Mouse (Mus musculus) left cerebral cortex, adult 11 months (tissue): ENCODE data around the gene Rfxank.

Experiments used
- DNase-seq: peaks from one replicate; pipeline ENCODE4 v3.0.0; 2022; ENCODE audit warnings: low spot score

Gene Rfxank

GRCm38 (mm10) chr8:70139026-70139857 is at the start of gene Rfxank, which contains the start of the genes Borcs8 and Mef2b:
TSS of gene Rfxank (minus strand) at chr8:70139154.
TSS of gene Borcs8 (plus strand) at chr8:70139499.
TSS of gene Mef2b (plus strand) at chr8:70139711.
- DNase-seq, result peak; percentile 97

- no peak for DNase-seq
Measured at GRCm38 (mm10) chr8:70188707-70189106, 49.8 kb upstream of the Rfxank start.

GRCm38 (mm10) chr8:70183194-70183593 is 44.2 kb upstream of the Rfxank start:
- no peak for DNase-seq

DNA sequence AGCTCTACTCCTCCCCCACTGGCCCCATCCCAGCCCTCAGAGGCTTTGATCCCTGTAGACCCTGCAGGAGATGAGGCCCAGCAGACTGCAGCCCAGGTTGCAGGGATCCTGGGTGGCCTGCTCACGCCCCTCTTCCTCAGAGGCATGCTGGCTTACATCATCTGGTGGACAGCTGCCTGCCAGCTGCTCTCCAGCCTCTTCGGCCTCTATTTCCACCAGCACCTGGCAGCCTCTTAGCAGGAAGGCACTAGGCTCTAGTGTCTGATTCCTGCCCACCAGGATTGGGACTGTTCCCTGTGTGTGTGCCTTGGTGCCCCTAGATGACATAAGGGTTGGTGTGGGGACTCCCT is 42.9 kb upstream of the Rfxank start:
- DNase-seq, result no peak

DNA sequence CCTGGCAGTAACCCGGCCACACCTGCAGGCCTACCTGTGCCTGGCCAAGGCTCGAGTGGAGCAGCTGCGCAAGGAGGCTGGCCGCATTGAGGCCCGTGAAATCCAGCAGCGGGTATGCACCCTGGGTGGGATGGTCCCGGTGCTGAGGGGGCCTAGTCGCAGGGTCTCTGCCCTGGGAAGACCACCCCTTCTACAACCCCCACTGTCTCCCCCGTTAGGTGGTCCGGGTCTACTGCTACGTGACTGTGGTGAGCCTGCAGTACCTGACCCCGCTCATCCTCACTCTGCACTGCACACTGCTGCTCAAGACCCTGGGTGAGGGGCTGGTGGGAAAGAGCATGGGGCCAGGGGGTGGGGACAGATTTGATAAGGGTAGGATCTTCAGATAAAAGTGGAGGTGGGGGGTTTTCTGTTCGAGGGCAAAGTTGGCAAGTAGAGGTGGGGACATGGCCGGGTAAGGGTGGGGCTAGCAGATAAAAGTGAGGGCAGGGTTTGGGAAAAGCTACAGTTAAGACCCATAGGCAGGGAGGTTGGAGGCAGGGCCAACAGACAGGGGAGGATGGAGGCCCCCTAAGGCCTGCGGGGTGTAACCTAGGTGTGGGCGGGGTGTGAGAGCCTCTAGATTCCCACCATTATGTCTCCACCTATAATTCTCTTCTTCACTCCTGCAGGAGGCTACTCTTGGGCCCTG is 42.4 kb upstream of the Rfxank start:
- DNase-seq, result no peak

DNA sequence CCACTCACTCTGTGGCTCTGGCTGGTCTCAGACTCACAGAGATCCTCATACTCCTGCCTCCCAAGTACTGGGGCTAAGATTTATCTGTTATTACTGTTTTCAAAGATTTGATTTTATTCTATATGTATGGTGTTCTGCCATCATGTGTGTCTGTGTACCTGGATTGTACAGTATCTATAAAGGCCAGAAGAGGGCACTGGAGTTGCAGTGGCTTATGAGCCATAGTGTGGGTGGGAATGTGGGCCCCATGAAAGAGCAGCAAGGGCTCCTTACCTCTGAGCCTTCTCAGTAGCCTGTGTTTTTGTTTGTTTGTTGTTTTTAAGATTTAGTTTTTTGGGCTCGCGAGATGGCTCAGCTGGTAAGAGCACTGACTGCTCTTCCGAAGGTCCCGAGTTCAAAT is 40.1 kb upstream of the Rfxank start:
- no peak for DNase-seq

DNA sequence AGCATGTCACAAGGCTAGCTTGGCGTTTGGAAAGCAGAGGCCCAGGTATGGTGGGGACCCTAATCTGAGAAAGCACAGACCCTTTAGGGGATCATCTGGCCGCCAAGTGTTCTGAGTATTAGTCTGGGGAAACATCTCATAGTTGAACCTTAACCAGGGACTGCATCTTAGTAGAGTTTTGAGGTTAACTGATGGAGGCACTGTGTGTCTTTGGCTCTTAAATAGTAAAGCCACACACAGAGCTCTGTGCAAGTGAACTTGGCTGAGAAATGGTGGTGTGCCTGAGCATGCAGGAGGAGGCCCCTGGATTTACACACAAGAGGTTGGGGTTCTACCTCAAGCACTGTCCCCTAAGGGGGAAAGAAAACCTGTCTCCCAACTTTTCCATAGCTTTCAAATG is 39.3 kb upstream of the Rfxank start:
- DNase-seq, result no peak

DNA sequence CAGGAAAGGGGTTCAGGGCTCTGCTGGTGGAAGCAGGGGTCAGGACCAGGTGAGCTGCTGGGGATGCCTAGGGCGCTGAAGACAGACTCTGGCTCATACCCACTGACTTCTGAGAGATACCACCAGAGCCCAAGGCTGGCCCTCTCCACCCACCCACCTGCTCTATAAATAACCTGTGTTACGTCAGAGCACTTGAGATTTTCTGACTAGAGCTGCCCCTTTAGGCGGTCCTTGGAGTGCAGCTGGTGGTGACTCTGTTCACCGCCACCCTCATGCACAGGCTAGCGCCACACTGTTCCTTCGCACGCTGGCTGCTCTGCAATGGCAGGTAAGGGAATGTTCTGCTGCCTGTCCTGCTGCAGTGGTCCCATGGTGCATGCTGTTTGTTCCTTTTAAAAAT is 35.1 kb upstream of the Rfxank start:
- no peak for DNase-seq

- DNase-seq, result no peak
Measured at GRCm38 (mm10) chr8:70173320-70173719, 34.4 kb upstream of the Rfxank start.

DNA sequence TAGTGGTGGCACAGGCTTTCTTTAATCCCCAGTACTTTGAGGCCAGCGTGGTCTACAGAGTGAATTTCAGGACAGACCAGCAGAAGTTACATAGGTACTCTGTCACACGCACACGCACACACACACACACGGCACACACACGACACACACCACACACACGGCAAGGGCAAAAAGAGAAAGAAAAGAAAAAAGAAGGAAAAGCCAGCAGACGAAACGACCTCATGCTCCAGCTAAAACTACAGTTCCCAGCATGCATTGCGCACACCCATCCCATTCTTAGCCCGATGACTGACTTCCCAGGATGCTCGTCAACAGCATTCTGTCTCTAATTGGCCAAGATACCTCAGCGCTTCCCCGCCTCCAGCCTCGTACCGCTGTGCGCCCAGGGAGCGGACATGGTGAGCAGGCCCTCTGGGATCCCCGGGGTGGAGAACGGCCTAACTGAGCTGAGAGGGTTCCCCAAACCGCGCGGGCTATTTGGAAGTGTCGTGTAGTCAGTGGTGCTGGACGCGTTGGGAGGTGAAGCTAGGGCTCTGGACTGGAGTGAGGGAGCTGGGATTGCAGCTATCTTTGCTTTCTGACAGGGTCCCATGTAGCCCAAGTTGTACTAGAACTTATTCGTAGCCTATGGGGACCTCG is 33.2 kb upstream of the Rfxank start, which contains the start of gene Tmem161a:
Tmem161a (plus strand) TSS at position 314 of the 639 bp plus-strand sequence.
- peak; percentile 94 for DNase-seq

GRCm38 (mm10) chr8:70171240-70171639 is 32.3 kb upstream of the Rfxank start:
- no peak for DNase-seq

- DNase-seq, result no peak
Measured at GRCm38 (mm10) chr8:70170748-70171147, 31.8 kb upstream of the Rfxank start.

DNA sequence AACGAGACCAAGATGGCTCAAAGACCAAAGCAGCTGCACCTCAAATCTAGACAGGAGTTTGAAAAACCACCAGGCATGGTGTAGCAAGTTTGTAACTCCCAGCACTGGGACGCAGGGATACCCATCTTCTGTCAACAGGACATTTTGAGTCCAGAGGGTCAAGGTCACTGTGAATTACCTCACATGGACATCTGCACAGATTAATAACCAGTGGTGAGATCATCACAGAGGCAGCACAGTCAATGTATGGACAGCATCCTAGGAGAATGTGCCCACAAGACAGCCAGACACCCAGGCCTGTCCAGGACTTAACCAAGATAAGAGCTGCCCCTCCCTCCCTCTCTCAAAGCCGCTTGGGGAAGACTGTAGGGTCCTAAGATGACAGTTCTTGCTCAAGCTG is 31.2 kb upstream of the Rfxank start:
- no peak for DNase-seq

DNA sequence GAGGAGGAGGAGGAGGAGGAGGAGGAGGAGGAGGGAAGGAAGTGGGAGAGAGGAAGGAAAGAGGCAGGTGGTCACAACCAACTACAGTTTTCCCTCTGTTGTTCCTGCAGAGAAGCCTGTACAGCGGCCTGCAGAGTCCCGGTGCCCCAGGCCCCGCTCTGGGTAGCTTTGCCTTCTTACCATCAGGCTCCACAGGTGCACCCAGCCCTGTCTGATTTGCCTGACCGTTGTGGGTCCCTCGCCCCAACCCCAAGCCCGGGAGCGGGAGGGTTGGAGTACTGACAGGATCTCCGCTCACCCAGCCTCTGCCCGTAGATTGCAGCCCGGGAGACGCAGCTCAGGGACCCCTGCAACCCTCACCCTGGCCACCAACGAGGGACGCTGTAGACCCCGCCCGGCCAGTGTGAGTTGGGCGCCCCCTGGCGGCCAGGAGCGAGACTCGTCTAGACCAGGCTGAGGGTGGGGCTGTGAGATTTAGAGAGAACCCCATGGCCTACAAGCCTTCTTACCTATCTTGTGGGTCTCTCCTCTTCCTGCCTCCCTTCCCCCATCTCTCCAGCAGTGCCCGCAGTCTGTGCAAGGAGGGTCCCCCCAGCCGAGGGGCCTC is 27.7 kb upstream of the Rfxank start:
- no peak for DNase-seq

- DNase-seq, result no peak
Measured at GRCm38 (mm10) chr8:70163316-70163715, 24.4 kb upstream of the Rfxank start.

DNA sequence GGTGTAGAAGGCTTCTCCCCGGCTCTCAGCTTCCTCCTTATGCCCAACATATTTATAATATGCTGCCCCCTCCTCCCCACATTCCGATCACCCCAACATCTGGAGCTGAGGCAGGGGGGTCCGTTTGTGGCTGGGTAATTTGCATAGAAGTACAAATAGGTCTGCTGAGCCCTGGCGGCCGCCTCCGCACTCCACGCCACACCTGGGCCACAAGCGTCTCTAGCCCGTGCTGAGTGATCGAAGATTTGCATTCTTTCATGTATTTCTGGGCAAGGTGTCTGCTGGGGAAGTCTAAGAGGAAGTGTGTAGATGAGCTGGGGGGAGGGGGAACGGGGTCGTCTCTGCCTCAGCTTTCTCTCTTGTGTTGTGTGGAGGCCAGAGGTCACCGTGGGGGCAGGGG is 21.1 kb upstream of the Rfxank start:
- no peak for DNase-seq

GRCm38 (mm10) chr8:70159211-70159610 is 20.3 kb upstream of the Rfxank start:
- DNase-seq, result no peak

DNA sequence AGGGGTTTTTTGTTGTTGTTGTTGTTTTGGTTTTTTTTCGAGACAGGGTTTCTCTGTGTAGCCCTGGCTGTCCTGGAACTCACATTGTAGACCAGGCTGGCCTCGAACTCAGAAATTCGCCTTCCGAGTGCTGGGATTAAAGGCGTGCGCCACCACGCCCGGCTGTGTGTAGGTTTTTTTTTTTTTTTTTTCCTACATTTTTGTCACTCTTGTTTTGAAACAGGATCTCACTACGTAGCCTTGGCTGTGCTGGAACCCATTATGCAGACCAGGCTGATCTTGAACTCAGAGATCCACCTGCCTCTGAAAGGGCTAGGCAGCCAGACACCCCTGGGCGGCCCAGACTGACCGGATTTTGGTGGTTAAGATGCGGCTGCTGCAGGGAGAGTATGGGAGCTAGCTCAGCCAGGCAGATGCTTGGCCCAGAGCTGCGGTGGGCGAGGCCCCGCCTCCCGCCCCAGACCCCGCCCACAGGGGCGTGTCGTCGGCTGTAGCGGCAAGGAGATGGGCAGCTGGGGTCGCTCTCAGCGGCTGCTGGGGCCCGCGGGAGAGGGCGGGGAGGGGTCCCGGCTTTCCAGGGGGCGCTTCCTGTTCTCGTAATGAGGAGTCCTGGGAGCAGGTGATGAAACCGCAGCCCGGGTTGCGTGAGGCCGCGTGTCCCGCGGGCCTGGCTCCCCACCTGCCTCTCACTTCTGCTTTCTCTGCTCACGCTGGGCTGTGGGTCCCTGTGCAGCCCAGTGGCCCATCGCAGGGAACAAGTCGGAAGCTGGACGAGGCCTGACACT is 19.3 kb upstream of the Rfxank start:
- no peak for DNase-seq

- no peak for DNase-seq
Measured at GRCm38 (mm10) chr8:70157240-70157800, 18.4 kb upstream of the Rfxank start.

GRCm38 (mm10) chr8:70152537-70153257 is 13.7 kb upstream of the Rfxank start:
- DNase-seq, result no peak

- no peak for DNase-seq
Measured at GRCm38 (mm10) chr8:70150158-70150557, 11.2 kb upstream of the Rfxank start.
